Mouse (Mus musculus) splenic B cell, adult 2 months (primary cell): ENCODE results near the gene Gtdc1.

ENCODE experiments used
- DNase-seq: peaks from one replicate; pipeline ENCODE4 v3.0.0-alpha.2; 2011; ENCODE audit warnings: low read depth, low spot score
- H3K27me3 ChIP-seq: 2 replicates; pipeline ENCODE4 v1.6.1; 2012; ENCODE audit warnings: mild to moderate bottlenecking, low read length, moderate library complexity, mixed read lengths; ENCODE audit not compliant: control insufficient read depth, poor library complexity, insufficient read depth, severe bottlenecking
- H3K36me3 ChIP-seq: 2 replicates; pipeline ENCODE4 v1.6.1; 2012; ENCODE audit warnings: mild to moderate bottlenecking, low read length, moderate library complexity, mixed read lengths; ENCODE audit not compliant: control insufficient read depth, poor library complexity, insufficient read depth, severe bottlenecking

The Gtdc1 gene

DNA sequence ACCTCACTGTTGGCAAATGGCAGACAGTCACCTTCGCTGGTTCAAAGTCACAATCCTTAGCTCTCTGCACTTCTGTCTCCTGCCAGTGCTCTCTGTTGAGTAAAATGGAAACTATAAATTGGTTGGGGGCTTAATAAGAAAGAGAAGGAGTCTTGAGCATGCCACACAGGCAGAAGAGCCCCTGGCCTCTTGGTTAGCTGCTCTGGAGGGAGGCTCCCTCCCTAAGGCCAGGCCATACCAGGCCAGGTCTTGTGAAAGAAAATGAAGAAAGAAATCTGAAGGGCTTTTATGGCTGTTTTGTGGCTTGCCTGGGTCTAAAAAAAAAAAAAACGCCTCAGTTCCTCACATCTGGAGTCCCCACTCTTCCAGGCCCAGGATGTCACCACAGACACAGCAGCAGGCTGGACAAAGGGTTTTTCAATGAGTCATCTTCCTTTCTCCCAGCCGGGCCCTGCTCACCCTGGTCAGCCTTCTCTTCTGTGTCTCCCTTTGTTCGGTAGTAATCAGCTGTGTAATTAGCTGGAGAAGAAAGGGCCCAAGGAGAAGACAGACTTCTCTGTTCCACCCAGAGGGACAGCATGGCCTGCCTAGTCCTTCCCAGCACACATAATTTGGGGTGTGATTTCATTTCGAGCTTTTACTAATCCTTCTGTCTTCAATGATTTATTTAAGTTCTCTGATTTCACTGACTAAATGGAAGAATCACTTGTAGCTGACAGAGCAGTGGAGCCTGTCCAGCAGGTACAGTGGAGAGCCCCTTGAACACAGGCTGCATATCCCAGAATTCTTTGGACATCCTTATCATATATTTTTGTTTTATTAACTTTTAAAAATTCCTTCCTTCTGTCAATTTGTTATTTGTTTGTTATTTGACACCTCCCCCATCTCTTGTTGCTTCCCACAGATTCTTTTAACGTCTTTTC is 401.1 kb downstream of the Gtdc1 start:
- Histone ChIP-seq H3K27me3 (no peaks in the 10 kb centered on the region), H3K36me3 (no peaks in the 10 kb centered on the region)
- DNase-seq, result no peak

DNA sequence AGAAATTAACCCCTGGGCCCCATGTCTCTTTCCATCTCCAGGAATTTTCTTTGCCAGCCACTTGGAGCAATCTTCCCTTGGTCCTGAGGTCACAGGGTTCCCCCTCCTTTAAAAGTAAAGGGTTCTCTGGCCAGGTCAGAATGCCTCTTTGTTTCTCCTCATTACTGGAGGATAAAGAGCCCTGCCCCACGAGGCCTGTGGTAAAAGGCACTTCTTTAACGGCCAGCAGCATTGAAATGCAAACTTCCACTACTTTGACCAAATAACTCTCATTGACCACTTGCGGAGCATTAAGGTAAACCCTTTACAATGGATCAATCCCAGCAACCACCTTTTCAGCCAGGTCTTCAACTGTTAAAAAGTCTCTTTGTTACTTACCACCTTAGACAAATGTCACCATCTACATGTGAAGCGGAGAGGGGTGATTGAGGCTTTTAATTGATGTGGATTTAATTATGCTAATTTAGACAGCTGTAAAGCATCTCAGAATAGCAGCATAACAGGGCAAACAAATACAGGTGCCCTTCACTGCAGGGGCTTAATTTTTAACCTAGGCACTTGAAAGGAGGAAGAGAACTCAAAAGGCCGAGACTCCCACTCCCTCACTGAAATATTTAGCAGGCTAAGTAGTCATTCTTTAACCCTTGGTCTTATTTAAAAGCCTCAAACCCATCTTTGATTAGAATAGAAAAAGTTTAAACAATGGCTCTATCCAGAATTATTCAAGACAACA is 402.1 kb downstream of the Gtdc1 start:
- DNase-seq, result no peak
- Histone ChIP-seq H3K36me3 (no peaks in the 10 kb centered on the region), H3K27me3 (no peaks in the 10 kb centered on the region)

- no peak for DNase-seq
- Histone ChIP-seq H3K27me3 (no peaks in the 10 kb centered on the region), H3K36me3 (no peaks in the 10 kb centered on the region)
Observed at GRCm38 (mm10) chr2:44519236-44519635, 408.2 kb downstream of the Gtdc1 start.

DNA sequence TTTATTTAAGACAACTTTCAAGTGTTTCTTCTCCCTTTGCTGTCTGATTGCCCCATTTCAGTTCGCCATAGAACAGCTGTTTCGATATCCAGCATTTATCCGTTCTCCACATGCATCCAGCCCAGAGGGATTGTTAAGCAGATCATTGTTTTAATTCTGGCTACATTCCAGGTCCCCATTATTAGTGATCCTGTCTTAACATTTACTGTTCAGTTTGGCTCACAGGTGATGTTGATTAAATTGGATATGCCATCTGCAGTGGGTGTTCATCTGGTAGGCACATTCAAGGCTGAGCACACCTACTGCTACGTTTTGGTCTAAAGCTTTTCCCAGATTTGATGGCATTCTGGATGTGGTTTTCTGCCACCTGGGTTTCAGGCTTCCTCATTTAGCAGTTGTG is 409.4 kb downstream of the Gtdc1 start:
- DNase-seq, result no peak
- H3K27me3 ChIP-seq, result no peaks in the 10 kb centered on the region
- no peaks in the 10 kb centered on the region for H3K36me3 ChIP-seq
